Mouse (Mus musculus) adrenal gland, postnatal 4 days (tissue): ENCODE results near the gene Srsf1. TPM values are rescaled to one million over a fixed set of nuclear protein-coding genes. Genes with fewer than 3 reads are reported as not detected.
"Not testable (repeated sequence)": the region's sequence is repeated elsewhere in the genome, so short reads cannot be mapped to it uniquely, and the experiment has no call there.

Experiments used
- DNase-seq, 2 experiments: peaks; one replicate each; pipeline ENCODE4 v3.0.0; 2021 to 2022; ENCODE audit warnings: low spot score in 2 of 2, mixed read lengths in 2 of 2
- total RNA-seq, 2 experiments: library from RNA; stranded (reverse); gene quantifications; 2 replicates each; pipeline ENCODE4 v1.2.3; 2021

Srsf1 gene
- total RNA-seq, 2 experiments from 2014 or later: 299 to 343 TPM

- no peak for DNase-seq
These were observed 9.8 kb upstream of the Srsf1 start for GRCm38 (mm10) chr11:88037386-88037785.

GRCm38 (mm10) chr11:88039066-88039465, 8.1 kb upstream of the Srsf1 start:
- no peak for DNase-seq

GRCm38 (mm10) chr11:88044314-88044713, 2.9 kb upstream of the Srsf1 start:
- no peak for DNase-seq

- DNase-seq: not testable (repeated sequence)
These were observed 2.0 kb upstream of the Srsf1 start for GRCm38 (mm10) chr11:88045159-88045558.

GRCm38 (mm10) chr11:88045878-88046277, 1.3 kb upstream of the Srsf1 start:
- no peak for DNase-seq

- DNase-seq: no peak
These were observed 743 bp upstream of the Srsf1 start for GRCm38 (mm10) chr11:88046323-88046937.

GRCm38 (mm10) chr11:88047871-88048531, 828 bp downstream of the Srsf1 start:
- DNase-seq: peak; percentile 50 to 51

GRCm38 (mm10) chr11:88048961-88049670, 1.9 kb downstream of the Srsf1 start:
- DNase-seq: no peak

GRCm38 (mm10) chr11:88049732-88050131, 2.6 kb downstream of the Srsf1 start:
- DNase-seq: no peak

- DNase-seq: no peak
These were observed 5.5 kb downstream of the Srsf1 start for GRCm38 (mm10) chr11:88052638-88053037.

- no peak for DNase-seq
These were observed 6.6 kb downstream of the Srsf1 start for GRCm38 (mm10) chr11:88053821-88054220.

- DNase-seq: no peak
These were observed 7.4 kb downstream of the Srsf1 start for GRCm38 (mm10) chr11:88054589-88054988.

- no peak for DNase-seq
These were observed 8.6 kb downstream of the Srsf1 start for GRCm38 (mm10) chr11:88055777-88056176.

- DNase-seq: no peak
These were observed 10.6 kb downstream of the Srsf1 start for GRCm38 (mm10) chr11:88057788-88058187.

- DNase-seq: no peak
These were observed 12.0 kb downstream of the Srsf1 start for GRCm38 (mm10) chr11:88059141-88059540.

GRCm38 (mm10) chr11:88061892-88062625, 14.9 kb downstream of the Srsf1 start:
- DNase-seq: no peak

- no peak for DNase-seq
These were observed 18.6 kb downstream of the Srsf1 start for GRCm38 (mm10) chr11:88065732-88066131.

- DNase-seq: no peak
These were observed 20.0 kb downstream of the Srsf1 start for GRCm38 (mm10) chr11:88067191-88067585.

GRCm38 (mm10) chr11:88067586-88068410, 20.6 kb downstream of the Srsf1 start, which contains the start of gene Vezf1:
Vezf1 (plus strand) TSS chr11:88068279.
- peak; percentile 65 to 73 for DNase-seq

GRCm38 (mm10) chr11:88068411-88069245, 21.5 kb downstream of the Srsf1 start:
- DNase-seq: peak in 1 of 2 experiments; percentile 56
